Mouse (Mus musculus) MN1 (cell line): ENCODE data around the gene Cops9.

ENCODE experiments used
- DNase-seq: peaks from one replicate; pipeline ENCODE4 v3.0.0-alpha.2; 2016; ENCODE audit warnings: low spot score

Gene Cops9

GRCm38 (mm10) chr1:92646601-92647000 lies 4.8 kb upstream of the Cops9 start:
- peak; percentile 13 for DNase-seq

GRCm38 (mm10) chr1:92646111-92646510 lies 4.3 kb upstream of the Cops9 start:
- DNase-seq, result no peak

- no peak for DNase-seq
Observed at GRCm38 (mm10) chr1:92644916-92645315, 3.1 kb upstream of the Cops9 start.

- no peak for DNase-seq
Observed at GRCm38 (mm10) chr1:92643691-92644090, 1.9 kb upstream of the Cops9 start.

GRCm38 (mm10) chr1:92640393-92640792 lies 1.4 kb downstream of the Cops9 start:
- no peak for DNase-seq

GRCm38 (mm10) chr1:92638736-92639135 lies 3.0 kb downstream of the Cops9 start:
- no peak for DNase-seq

- no peak for DNase-seq
Observed at GRCm38 (mm10) chr1:92638181-92638580, 3.6 kb downstream of the Cops9 start.

GRCm38 (mm10) chr1:92637501-92638172 lies 4.1 kb downstream of the Cops9 start:
- no peak for DNase-seq

- DNase-seq, result no peak
Observed at GRCm38 (mm10) chr1:92636676-92637075, 5.1 kb downstream of the Cops9 start.

- no peak for DNase-seq
Observed at GRCm38 (mm10) chr1:92636015-92636414, 5.8 kb downstream of the Cops9 start.

GRCm38 (mm10) chr1:92634976-92635599 lies 6.7 kb downstream of the Cops9 start:
- DNase-seq, result peak; percentile 29

GRCm38 (mm10) chr1:92634569-92634968 lies 7.2 kb downstream of the Cops9 start:
- no peak for DNase-seq

GRCm38 (mm10) chr1:92633726-92634125 lies 8.1 kb downstream of the Cops9 start:
- no peak for DNase-seq

GRCm38 (mm10) chr1:92632948-92633347 lies 8.8 kb downstream of the Cops9 start:
- DNase-seq, result no peak

- no peak for DNase-seq
Observed at GRCm38 (mm10) chr1:92632196-92632595, 9.6 kb downstream of the Cops9 start.

GRCm38 (mm10) chr1:92628227-92628626 lies 13.6 kb downstream of the Cops9 start:
- DNase-seq, result peak; percentile 15

GRCm38 (mm10) chr1:92618360-92618759 lies 23.4 kb downstream of the Cops9 start:
- no peak for DNase-seq

- DNase-seq, result no peak
Observed at GRCm38 (mm10) chr1:92617488-92617887, 24.3 kb downstream of the Cops9 start, which contains the start of gene Olfr12. TSS of gene Olfr12 (plus strand) at chr1:92617788.

- DNase-seq, result no peak
Observed at GRCm38 (mm10) chr1:92616046-92616445, 25.7 kb downstream of the Cops9 start.

- peak; percentile 63 for DNase-seq
Observed at GRCm38 (mm10) chr1:92614516-92614915, 27.3 kb downstream of the Cops9 start.

GRCm38 (mm10) chr1:92613175-92613574 lies 28.6 kb downstream of the Cops9 start:
- no peak for DNase-seq

GRCm38 (mm10) chr1:92611008-92611407 lies 30.8 kb downstream of the Cops9 start:
- peak; percentile 56 for DNase-seq

- DNase-seq, result no peak
Observed at GRCm38 (mm10) chr1:92607711-92608110, 34.1 kb downstream of the Cops9 start.

- no peak for DNase-seq
Observed at GRCm38 (mm10) chr1:92605482-92605881, 36.3 kb downstream of the Cops9 start, which contains the start of gene Olfr1410. TSS of gene Olfr1410 (plus strand) at chr1:92605782.
